Mouse (Mus musculus): ENCODE results near the gene Frs2.

DNA sequence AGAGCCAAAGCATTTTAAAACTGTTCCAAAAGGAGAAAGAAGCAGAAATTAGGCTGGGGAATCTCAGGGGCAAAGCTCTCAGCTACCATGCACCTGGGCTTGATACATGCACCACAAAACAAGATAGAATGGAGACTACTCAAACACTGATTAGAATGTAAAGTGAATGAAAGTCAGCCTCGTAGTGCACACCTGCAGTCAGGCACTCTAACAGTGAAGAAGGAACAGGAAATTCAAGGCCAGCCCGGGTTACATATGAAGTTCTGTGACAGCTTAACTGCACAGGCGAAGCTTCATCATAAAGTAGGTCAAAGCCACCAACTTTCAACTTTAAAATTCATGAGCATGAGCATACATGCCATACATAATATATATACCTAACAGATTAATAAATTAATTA lies 38.1 kb downstream of the Frs2 start:
- no peak for TF ChIP-seq POLR2A (IDR thresholded peaks at IDR 0.05; ENCODE audit: insufficient read depth, low read depth, low read length)
- no peak for TF ChIP-seq CTCF (IDR thresholded peaks at IDR 0.05; ENCODE audit: insufficient read depth, low read depth, low read length)
